Mouse (Mus musculus) gonadal fat pad, adult 2 months (tissue): Measurements from ENCODE around the gene Nemp2. TPM values are rescaled to one million over a fixed set of nuclear protein-coding genes. Genes with fewer than 3 reads are reported as not detected.
"Not testable (repeated sequence)": the region's sequence is repeated elsewhere in the genome, so short reads cannot be mapped to it uniquely, and the experiment has no call there.

Experiments used
- DNase-seq: peaks from one replicate; pipeline ENCODE4 v3.0.0-alpha.2; 2012; ENCODE audit warnings: low read depth
- polyA plus RNA-seq: library from polyadenylated mRNA; depleted of rRNA; stranded (reverse); fragments of >200 nt; gene quantifications from 2 replicates; pipeline ENCODE4 v1.2.3, GENCODE M21; 2012; rRNA removed

Gene Nemp2
- polyA plus RNA-seq, 1 experiment, result 4.0 TPM

DNA sequence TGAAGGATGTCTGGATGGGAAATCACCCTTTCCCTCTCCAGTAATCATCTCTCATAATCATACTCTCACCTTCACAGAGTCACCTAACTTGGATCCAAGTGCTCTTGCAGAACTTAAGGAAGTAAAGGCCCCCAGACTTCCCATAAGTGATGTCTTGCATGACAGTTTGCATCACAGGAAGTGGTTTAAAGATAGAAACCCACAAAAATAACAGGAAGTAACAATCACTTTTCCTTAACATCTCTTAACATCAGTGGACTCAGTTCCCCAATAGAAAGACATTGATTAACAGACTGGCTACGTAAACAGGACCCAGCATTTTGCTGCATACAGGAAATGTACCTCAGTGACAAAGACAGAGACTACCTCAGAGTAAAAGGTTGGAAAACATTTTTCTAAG, 22.9 kb downstream of the Nemp2 start:
- no peak for DNase-seq

DNA sequence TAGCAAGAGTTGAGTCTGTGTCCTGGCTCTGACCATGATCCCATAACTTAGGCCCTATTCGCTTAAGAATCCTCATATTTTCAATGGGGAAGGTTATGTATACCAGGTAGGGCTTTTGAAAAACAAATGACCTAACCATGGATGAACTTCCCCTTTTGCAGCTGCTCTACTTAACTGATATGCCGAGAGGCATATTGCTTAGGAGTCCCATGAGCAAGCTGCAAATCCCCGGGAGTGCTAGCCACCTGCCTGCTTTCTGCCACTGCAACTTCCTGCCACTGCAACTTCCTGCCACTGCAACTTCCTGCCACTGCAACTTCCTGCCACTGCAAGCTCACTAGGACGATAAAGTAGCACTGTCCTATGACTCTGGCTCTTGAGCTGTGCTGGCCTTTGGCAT, 24.6 kb downstream of the Nemp2 start:
- DNase-seq, result no peak

DNA sequence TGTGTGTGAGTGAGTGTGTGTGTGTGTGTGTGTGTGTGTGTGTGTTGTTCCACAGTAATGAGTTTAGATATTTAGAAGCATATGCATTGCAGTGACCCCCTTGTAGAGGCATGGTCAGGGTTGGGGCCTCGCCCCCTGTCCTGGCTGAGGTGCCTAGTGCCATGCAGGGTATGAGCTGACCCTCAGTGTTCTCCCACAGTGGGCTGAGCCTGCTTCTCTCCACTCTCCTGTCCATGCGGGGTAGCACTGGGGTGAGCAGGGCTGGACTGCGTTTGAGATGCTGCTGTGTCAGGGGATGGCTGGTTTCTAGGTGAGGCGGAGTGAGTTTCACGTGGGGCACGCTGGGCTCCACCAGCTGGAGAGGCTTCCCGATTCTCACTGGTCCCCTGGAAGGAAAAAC, 27.7 kb downstream of the Nemp2 start:
- DNase-seq, result no peak

DNA sequence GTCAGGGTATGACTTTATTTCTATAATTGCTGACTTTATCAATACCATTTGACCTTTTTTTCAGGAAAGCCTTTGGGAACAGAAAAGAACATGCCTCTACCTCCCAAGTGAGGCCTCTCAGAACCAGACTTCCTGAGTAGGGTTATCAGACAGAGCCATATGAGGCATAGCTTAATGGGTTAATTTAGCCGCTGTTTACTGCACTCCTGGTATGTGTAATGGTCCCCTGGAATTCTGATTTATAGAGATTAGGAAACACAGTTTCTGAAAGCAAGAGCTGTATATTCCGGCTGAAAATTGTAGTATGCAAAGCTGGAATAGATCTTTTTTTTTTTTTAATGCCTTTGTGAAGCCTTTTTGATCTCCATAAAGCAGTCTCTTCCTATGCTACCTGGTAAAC, 29.8 kb downstream of the Nemp2 start:
- no peak for DNase-seq

DNA sequence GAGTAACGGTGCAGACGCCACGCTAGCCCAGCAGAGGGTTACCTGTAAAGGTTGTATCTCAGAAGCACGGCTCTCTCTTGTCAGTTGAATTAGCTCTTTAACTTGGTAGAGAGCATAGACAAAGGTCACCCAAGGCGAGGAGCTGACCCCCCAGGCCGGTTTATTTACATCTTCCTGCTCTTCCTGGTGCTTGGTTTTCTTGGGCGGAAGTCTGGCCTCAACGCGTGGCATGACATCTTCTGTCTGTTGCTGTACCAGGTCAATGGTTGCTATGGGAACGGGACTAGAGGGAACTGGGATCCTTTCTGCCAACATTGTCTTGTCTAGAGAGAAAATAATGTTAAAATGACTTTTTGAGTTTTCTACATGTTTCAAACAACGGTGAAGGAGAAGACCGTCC, 30.3 kb downstream of the Nemp2 start:
- DNase-seq, result no peak

DNA sequence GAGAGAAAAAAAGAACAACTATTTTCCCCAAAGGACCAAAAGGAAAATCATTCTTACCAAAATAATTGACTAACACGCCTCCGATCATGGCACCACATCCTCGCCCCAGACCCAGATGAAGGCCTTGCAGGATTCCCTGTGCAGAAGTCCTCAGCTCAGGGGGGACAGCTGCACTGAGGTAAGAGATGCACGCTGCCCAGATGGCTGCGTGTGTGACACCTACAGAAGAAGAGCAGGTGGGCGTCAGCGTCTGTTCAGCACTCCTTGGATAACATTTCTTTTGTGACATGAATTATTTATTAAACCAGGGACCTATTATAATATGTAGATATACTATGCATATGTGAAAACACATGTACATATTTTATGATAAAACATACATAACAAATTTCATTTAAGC, 32.7 kb downstream of the Nemp2 start:
- no peak for DNase-seq

DNA sequence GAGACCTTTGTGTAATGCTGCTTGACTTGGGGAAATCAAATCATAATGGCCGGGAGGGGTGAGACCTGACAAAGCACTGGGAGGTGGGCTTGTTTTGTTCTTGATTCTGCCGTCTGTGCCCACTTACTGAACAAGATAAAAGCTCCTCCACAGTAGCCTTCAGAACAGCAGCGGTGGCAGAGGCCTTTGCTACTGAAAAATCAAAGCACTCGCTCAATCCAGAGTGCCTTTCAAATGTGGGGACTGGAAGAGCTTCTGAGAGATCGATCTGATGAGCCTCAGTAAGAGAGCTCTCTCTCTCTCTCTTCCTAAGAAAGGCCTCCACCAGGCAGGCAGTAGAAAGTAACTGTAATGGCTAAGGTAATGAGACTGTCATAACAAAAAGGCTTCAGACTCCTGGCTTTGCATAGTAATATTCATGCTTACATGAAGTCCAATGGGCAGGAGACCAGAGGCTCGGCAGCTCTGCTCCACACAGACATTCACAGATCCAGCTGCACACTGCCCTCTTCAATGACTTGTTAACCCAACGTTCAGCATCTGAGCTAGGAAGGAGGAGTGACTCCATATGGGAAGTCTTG, 38.3 kb downstream of the Nemp2 start:
- DNase-seq, result no peak

DNA sequence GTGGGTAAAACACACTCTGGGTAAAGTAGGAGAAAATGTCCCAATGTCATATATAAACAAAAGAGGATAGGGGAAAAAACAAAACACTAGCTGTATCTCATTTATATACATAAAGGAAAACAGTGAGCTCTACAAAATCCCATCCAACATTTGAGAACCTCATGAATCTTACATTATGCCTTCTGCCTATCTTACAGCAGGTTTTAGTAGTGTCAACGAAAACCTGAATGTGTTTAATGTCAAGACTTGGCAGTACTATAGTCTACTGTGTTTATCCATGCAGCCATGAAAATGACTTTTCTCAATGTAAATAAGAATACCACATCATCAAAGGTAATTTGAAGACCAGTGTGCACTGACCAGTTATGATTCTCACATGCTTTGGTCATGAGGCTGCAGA, 39.4 kb downstream of the Nemp2 start:
- DNase-seq, result no peak

DNA sequence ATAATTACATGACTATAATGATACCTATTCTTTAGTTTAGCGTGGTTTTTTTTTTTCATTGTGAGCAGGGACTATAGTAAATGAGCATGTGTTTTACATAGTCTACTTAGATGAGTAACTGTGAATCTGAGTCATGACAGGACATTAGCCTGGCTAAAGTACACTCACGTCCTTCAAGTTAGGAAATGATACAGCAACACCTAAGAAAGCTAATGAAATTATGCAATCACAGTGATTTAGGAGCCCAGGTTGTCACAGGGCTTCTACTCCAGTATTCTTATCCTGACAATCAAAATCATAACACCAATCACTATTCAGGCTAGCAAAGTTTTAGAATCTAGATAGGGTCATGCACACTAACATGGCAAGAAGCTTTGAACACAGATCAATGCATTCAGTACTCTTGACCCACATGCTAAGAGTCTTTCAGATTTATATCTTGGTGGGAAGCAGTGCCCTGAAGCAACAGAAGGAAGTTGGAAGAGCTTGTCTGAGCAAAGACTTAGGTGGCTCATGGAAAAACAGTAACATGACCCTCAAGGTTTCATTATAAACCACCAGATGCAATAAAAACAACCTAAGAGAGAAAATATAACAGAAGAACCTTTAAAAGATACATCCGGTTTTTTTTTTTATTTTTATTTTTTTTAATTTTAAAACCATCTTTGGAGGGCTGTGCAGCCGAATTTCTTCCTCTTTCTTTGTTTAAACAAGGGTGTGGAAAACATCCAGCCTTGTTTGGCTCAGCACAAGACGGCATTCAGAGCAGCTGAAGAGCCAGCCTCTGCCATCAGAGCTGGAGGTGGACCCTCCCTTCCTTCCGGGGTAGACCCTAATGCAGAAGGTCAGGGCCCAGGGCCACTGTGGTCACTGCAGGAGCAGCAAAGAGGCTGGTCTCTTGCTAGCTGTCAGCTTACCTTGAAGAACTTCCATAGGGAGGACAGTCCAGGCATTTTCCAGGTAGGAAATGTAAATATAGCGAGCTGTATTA, 45.4 kb downstream of the Nemp2 start:
- DNase-seq, result peak; percentile 81

DNA sequence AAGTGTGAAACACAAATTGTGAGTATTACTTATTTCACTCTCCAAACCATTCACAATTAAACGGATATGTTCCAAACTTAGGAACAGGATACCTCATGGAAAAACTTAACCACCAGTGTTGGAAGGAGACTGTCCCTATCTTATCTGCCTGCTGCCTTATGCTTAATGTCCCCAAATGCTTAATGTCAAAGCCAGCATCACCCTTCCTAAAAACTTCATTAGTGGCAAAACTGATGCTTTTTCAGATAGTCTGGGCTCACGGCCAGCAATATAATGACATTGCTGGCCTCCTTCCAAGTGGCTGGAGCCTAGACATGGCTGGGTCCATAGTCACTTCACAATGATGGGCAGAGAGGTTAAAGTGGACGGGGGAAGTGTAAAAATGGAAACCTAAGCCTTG, 46.1 kb downstream of the Nemp2 start:
- DNase-seq, result no peak

DNA sequence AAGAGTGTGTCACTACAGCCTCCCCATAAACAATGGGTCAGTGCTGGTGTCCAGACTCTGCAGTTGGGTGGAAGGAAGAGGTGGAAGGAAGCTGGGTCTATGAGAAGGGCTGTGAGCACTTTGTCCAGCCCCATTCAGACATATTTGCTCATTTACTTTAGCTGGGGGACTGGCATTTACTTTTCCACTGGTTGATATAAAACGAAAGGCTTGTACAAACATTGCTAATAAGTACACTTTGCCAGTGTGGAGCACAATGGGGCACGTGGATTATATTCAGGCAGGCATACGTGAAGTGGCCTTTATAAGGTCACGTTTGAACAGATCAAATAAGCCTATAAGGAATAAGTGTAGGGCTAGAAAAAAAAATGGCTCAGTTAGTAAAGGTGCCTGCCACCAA, 53.0 kb downstream of the Nemp2 start:
- DNase-seq, result no peak

DNA sequence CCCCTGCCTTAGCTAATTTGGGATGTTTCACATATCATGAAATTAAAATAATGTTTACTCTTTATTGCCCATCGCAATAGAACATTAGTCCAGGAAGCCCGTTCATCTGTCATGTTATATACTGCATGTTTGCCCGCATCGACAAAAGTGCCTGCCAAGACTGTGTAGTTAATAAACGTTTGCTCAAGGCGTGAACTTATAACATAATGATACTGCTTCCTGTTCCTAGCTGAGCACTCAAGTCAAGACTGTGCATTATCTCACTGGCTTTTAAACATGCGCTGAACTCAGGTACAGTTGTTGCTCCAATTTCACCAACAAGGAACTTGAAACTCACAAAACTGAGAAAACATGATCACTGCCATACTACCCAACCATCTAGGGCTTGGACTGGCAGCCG, 57.1 kb downstream of the Nemp2 start:
- DNase-seq, result no peak

DNA sequence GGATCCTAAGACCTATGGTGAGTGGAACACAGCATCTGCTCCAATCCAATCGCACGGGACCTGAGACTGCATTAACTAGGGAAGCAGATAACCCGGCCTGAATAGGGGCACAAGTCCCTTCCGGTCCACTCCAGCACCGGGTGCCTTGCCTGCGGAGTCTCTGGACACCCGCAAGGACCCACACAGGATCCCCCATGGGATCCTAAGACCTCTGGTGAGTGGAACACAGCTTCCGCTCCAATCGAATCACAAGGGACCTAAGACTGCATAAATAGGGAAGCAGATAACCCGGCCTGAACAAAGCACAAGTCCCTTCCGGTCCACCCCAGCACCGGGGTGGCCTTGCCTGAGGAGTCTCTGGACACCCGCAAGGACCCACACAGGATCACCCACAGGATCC, 64.0 kb downstream of the Nemp2 start:
- DNase-seq, result not testable (repeated sequence)

Other genes with a start within 250 kb of the Nemp2 start
- gene Nab1, start 130.0 kb upstream of the Nemp2 start, polyA plus RNA-seq, result 12.4 and 13.3 TPM in 2 replicates
- gene Mfsd6, start 96.8 kb downstream of the Nemp2 start, polyA plus RNA-seq, result 14.0 and 20.5 TPM in 2 replicates
- 11.8 and 12.7 TPM in 2 replicates for gene Inpp1, start 187.0 kb downstream of the Nemp2 start, polyA plus RNA-seq
- 54.0 and 62.4 TPM in 2 replicates for gene Hibch, start 214.2 kb downstream of the Nemp2 start, polyA plus RNA-seq